Mouse (Mus musculus): Measurements from ENCODE around the gene Rwdd1. TPM values are rescaled to one million over a fixed set of nuclear protein-coding genes. Genes with fewer than 3 reads are reported as not detected.
"Not testable (repeated sequence)": the region's sequence is repeated elsewhere in the genome, so short reads cannot be mapped to it uniquely, and the experiment has no call there.

Gene Rwdd1
- total RNA-seq (2021), result 100 to 1,000 TPM in 1 of 2 experiments, 10 to 100 TPM in 1; 98.5 to 107 TPM

GRCm38 (mm10) chr10:34019302-34020075, at the start of gene Rwdd1:
Gene Rwdd1 (minus strand): TSS chr10:34019624.
- intact Hi-C loops (cut with DNase I), result loop anchor here (5.0 to 10.0 kb wide), 2 partner anchors 263 to 395 kb away; partner anchors contain the start of genes Nt5dc1 and Tspyl1
- peak; percentile 98 to 99 for DNase-seq

- intact Hi-C loops (cut with DNase I), result no loop called here
- DNase-seq, result no peak
Observed at GRCm38 (mm10) chr10:34066591-34066990, 47.2 kb upstream of the Rwdd1 start.

- DNase-seq, result no peak
- intact Hi-C loops (cut with DNase I), result no loop called here
Observed at GRCm38 (mm10) chr10:34053987-34054386, 34.6 kb upstream of the Rwdd1 start.

DNA sequence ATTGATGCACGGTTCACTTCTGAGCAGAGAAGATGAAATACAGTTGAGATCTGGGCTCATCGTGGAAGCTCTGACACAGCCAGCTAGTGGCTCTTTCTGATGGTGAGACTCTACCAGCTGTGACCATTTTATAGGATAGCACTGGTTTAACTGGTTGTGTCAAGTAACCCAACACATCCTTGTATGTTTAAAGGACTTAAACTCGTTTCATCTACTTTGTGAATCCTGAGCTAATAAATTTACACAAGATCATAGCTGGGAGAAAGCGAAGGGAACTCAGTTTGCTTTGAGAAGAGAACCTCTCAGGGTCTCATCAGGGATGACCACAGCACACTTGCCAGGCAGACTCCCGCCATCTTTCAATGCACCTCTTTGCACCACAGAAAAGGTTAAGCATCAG, 24.8 kb upstream of the Rwdd1 start, which contains the start of gene Calhm4:
TSS of gene Calhm4 (minus strand) at position 101 of the 400 bp plus-strand sequence.
- intact Hi-C loops (cut with DNase I), result no loop called here
- no peak for DNase-seq

GRCm38 (mm10) chr10:34037401-34037800, 18.0 kb upstream of the Rwdd1 start, which contains the start of gene Trappc3l:
Gene Trappc3l (plus strand): TSS chr10:34037597.
- intact Hi-C loops (cut with DNase I), result loop anchor here (2.0 kb wide), 2 partner anchors 197 to 289 kb away; no protein-coding TSS in a partner anchor
- no peak for DNase-seq

GRCm38 (mm10) chr10:34036587-34036986, 17.2 kb upstream of the Rwdd1 start:
- intact Hi-C loops (cut with DNase I), result loop anchor here (1.0 to 2.0 kb wide), 3 partner anchors 60 to 290 kb away; partner anchors contain the start of gene Calhm5

GRCm38 (mm10) chr10:34033630-34034305, 14.3 kb upstream of the Rwdd1 start:
- intact Hi-C loops (cut with DNase I), result loop anchor here (2.0 kb wide), 1 partner anchor 247 kb away; no protein-coding TSS in a partner anchor
- DNase-seq, result peak; percentile 81 to 82

More at GRCm38 (mm10) chr10:34036587-34036986, 17.2 kb upstream of the Rwdd1 start:
- peak; percentile 5 to 24 for DNase-seq

GRCm38 (mm10) chr10:34030322-34030721, 10.9 kb upstream of the Rwdd1 start:
- DNase-seq, result no peak
- intact Hi-C loops (cut with DNase I), result no loop called here

DNA sequence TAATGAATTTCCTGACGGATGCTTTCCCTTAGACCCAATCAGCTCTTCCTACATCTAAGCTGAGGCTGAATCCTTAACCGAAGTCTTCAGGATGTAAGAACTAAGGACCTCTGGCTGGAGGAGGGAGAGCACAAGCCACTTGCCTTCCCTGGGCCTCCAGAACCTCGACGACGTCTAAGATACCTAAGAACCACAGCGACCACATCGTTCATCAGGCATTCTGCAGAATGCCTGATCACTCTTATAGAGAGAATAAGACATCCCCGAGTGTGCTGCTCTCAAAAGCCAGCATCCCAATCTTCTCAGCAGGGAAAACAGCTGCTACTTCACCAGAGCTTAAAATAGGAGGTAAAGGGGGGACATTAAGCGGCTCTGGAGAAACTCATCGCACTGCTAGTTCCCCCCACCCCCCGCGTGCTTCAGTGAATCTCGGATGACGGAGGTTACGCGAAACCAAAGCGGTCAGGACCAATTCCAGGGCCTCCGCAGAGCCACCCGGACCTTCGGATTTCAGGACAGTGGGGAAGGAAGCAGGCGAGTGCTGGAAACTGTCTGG, 600 bp downstream of the Rwdd1 start:
- no peak for DNase-seq
- intact Hi-C loops (cut with DNase I), result loop anchor here (5.0 to 10.0 kb wide), 2 partner anchors 263 to 396 kb away; partner anchors contain the start of genes Nt5dc1 and Tspyl1

DNA sequence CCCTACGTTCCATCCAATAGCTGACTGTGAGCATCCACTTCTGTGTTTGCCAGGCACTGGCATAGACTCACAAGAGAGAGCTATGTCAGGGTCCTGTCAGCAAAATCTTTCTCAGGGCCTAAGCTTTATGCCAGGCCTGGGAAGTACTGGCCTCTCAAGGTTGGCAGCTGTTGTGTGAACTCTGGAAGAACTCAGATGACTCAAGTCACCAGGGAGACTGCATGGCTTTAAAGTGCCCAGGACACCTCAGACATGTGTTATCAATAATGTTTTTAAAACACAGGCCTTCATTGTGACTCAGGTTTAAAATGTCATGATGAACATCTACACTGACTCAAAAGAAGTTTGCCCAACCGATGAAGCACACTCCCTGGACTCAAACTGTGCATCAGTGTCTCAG, 6.2 kb downstream of the Rwdd1 start:
- intact Hi-C loops (cut with DNase I), result loop anchor here (10.0 kb wide), 1 partner anchor 402 kb away; the partner anchor contains the start of gene Nt5dc1

DNA sequence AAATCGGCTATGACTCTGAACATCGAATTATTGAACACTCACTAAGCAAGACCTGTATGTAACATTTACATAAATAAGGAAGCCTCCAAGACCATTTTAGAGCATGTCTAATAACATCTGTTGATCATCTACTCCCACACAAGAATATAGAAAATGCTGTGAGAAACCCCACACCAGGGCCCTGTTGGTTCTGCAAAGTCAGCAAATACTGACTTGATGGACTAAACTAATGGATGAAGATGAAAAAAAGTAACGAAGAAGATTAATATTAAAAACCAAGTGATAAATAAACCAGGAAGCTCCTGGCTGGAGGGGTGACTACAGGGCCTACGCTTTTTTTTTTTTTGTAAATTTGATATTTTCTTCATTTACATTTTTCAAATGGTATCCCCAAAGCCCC, 6.8 kb downstream of the Rwdd1 start:
- intact Hi-C loops (cut with DNase I), result loop anchor here (10.0 kb wide), 1 partner anchor 402 kb away; the partner anchor contains the start of gene Nt5dc1

More for the DNA sequence above, 6.2 kb downstream of the Rwdd1 start:
- DNase-seq, result no peak

GRCm38 (mm10) chr10:33998397-33998796, 21.0 kb downstream of the Rwdd1 start:
- no peak for DNase-seq
- intact Hi-C loops (cut with DNase I), result no loop called here

More for the DNA sequence above, 6.8 kb downstream of the Rwdd1 start:
- no peak for DNase-seq

DNA sequence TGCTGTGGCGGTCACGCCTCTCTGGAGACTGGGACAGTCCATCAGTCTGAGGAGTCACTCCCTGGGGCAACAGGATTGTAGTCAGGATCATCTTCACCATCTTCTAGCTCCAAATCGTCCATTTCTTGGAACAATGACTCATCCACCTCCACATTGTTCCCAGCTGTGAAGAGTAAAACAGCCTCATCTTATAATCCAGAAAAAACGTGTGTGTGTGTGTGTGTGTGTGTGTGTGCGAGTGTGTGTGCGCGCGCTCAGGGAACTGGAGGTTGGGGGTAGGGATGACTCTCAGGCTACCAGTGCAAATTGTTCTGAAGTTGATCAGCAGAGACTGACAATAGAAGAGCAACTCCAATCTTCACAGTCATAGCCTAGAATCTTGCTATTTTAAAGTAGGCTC, 22.7 kb downstream of the Rwdd1 start:
- DNase-seq; intact Hi-C loops (cut with DNase I): not testable (repeated sequence)

GRCm38 (mm10) chr10:33986771-33987170, 32.7 kb downstream of the Rwdd1 start:
- intact Hi-C loops (cut with DNase I), result loop anchor here (2.0 kb wide), 1 partner anchor 110 kb away; the partner anchor contains the start of gene Calhm5

DNA sequence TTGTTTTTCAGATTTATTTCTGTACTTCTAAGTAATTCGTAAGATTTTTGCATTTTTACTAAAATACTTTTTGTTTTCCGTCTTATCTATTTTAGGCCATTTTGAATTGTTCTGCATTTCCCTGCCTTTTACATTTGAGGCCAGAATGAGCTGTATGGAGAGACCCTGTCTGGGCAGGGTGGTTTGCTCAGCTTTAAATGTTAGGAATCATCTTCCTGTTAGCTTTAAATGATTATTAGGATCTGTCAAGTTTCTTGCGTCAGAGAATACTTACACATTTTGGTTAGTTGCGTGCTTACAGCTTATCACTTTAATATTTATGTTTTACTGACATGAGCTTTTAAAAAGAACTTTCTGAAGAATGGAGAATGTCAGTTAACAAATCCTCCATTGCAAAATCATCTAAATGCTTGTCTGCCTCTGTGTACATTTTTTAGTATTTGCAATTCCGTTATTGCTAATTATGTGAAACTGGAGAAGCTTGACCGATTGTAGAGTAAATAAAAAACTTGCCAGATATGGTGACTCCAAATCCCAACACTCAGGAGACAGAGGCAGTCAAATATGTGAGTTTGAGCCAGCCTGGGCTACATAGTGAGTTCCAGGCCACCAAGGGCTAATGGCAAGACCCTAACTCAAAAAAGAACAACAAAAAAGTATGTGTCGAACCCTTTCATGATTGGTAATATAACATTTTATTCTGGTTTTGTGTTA, 44.5 kb downstream of the Rwdd1 start:
- intact Hi-C loops (cut with DNase I), result no loop called here
- no peak for DNase-seq

More at GRCm38 (mm10) chr10:33986771-33987170, 32.7 kb downstream of the Rwdd1 start:
- peak; percentile 67 to 81 for DNase-seq

GRCm38 (mm10) chr10:33952509-33952908, 66.9 kb downstream of the Rwdd1 start:
- intact Hi-C loops (cut with DNase I), result no loop called here

DNA sequence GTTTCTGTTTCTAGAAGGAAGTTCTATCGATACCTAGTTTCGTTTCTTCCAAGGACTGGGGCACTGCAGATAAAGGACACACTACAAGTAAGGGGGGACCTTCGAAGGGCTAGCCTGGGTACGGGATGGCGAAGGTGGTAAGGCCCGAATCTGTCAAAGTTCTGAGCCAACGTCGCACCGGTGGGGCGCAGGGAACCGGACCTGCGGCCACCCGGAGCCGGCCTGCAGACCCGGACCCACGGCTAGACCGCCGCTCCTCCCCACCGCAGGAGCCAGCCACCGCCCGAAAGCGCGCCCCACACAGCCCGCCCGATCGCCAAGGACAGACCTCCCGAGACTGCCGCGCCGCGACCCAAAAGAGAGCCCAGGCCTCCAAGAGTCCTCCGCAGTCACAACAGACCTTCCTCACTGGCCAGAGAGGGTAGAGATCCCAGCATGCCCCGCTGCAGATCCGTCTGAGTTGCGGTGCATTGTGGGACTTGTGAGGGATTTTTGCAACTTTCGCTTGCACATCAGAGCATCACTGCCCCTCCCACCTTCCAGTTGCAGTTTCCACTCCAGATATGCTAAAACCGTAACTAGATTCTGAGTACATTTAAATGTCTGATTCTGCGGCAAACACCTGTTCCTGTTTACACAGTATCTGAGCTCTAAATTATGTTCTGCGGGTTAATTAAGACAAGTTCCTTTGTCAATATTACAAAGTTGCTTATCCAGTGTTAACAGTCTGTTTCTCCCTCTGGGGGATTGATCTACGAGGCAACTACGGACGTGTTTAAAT, 68.4 kb downstream of the Rwdd1 start, which contains the start of gene Zup1:
TSS of gene Zup1 (minus strand) at position 467 of the 781 bp plus-strand sequence.
- intact Hi-C loops (cut with DNase I), result no loop called here

More at GRCm38 (mm10) chr10:33952509-33952908, 66.9 kb downstream of the Rwdd1 start:
- DNase-seq, result no peak

More for the DNA sequence above, 68.4 kb downstream of the Rwdd1 start, which contains the start of gene Zup1:
- DNase-seq, result peak; percentile 91 to 92

Data from heart, postnatal 10 days (tissue).